Mouse (Mus musculus): ENCODE results near the gene Pinlyp.

DNA sequence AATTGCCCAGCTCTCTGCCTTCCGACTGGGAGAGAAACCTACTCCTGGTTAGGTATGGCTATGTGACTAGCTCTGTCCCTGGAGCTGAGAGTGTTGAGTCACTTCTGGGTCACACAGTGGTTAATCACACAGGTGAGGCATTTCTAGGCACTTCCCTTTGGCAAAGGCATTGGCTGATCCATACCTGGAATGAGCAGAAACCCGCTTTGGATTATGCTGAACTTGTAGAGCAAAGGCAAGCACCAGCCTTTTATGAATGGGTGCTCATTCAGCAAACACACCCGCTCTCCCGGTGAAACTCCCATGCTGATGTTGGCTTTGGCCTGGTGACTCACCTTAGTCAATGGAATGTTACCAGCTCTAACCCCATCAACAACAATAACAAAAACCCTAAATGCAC, 6.2 kb downstream of the Pinlyp start:
- TF ChIP-seq POLR2A (IDR thresholded peaks at IDR 0.05; ENCODE audit: borderline replicate concordance, low read depth, low read length) (no peak), CTCF (IDR thresholded peaks at IDR 0.05; ENCODE audit: low read depth, low read length) (no peak)
